Mouse (Mus musculus) neural tube, embryonic 14.5 days (tissue): ENCODE data around the gene Jpt1. TPM values are rescaled to one million over a fixed set of nuclear protein-coding genes. Genes with fewer than 3 reads are reported as not detected.

Experiments
- microRNA-seq: library from miRNA; unstranded; fragments of <30 nt; microRNA quantifications from one replicate; pipeline ENCODE4, GENCODE M21; 2016
- polyA plus RNA-seq: library from polyadenylated mRNA; unstranded; fragments of >200 nt; fragmentation: Nextera tagmentation; extraction: Ambion mirVana; gene quantifications from 2 replicates; pipeline ENCODE4 v1.2.1, GENCODE M21; 2014

Gene Jpt1
- polyA plus RNA-seq, 1 experiment from 2014 or later = 1,347 TPM

Small RNAs within 50 kb of the gene (microRNA-seq; reads per million reads assigned to microRNA genes)
- gene Mir3968 = not detected

Other genes starting within 250 kb of the Jpt1 start
- gene Grin2c, start 247.1 kb downstream of the Jpt1 start, polyA plus RNA-seq = 0.24 and 0.45 TPM in 2 replicates
- gene Fdxr, start 237.3 kb downstream of the Jpt1 start, polyA plus RNA-seq = 12.5 and 14.6 TPM in 2 replicates
- 1.4 and 1.9 TPM in 2 replicates for gene Fads6, start 216.7 kb downstream of the Jpt1 start, polyA plus RNA-seq
- gene Otop2, start 207.2 kb downstream of the Jpt1 start, polyA plus RNA-seq = 0.12 TPM in 1 of 2 replicates, not detected in the other
- 0.13 and 0.16 TPM in 2 replicates for gene Ush1g, start 192.3 kb downstream of the Jpt1 start, polyA plus RNA-seq
- 1.8 and 2.6 TPM in 2 replicates for gene Otop3, start 179.7 kb downstream of the Jpt1 start, polyA plus RNA-seq
- gene Hid1, start 146.6 kb downstream of the Jpt1 start, polyA plus RNA-seq = 41.7 and 45.7 TPM in 2 replicates
- 27.3 and 28.6 TPM in 2 replicates for gene Cdr2l, start 132.5 kb downstream of the Jpt1 start, polyA plus RNA-seq
- gene Mrpl58, start 110.6 kb downstream of the Jpt1 start, polyA plus RNA-seq = 207 and 211 TPM in 2 replicates
- gene Atp5h, start 94.4 kb downstream of the Jpt1 start, polyA plus RNA-seq = 928 and 1,005 TPM in 2 replicates
- gene Kctd2, start 94.3 kb downstream of the Jpt1 start, polyA plus RNA-seq = 28.8 and 33.7 TPM in 2 replicates
- gene Trim80, start 73.8 kb downstream of the Jpt1 start, polyA plus RNA-seq = not detected in 2 replicates
- 0.15 TPM in 2 replicates for gene Slc16a5, start 51.9 kb downstream of the Jpt1 start, polyA plus RNA-seq
- gene Armc7, start 38.7 kb downstream of the Jpt1 start, polyA plus RNA-seq = 15.5 and 19.4 TPM in 2 replicates
- 84.4 and 95.8 TPM in 2 replicates for gene Nt5c, start 22.5 kb downstream of the Jpt1 start, polyA plus RNA-seq
- 994 and 1,036 TPM in 2 replicates for gene Sumo2, start 21.9 kb upstream of the Jpt1 start, polyA plus RNA-seq
- 98.2 and 98.9 TPM in 2 replicates for gene Nup85, start 50.0 kb upstream of the Jpt1 start, polyA plus RNA-seq
- 76.5 and 79.0 TPM in 2 replicates for gene Mrps7, start 89.5 kb upstream of the Jpt1 start, polyA plus RNA-seq
- gene Gga3, start 89.7 kb upstream of the Jpt1 start, polyA plus RNA-seq = 35.2 and 43.1 TPM in 2 replicates
- gene Mif4gd, start 98.6 kb upstream of the Jpt1 start, polyA plus RNA-seq = 11.0 and 12.3 TPM in 2 replicates
- 45.3 and 53.0 TPM in 2 replicates for gene Slc25a19, start 113.9 kb upstream of the Jpt1 start, polyA plus RNA-seq
- 115 and 126 TPM in 2 replicates for gene Grb2, start 194.2 kb upstream of the Jpt1 start, polyA plus RNA-seq